Comparison of ENCODE assay signal across 11 mouse cellular contexts in the genomic region with DNA sequence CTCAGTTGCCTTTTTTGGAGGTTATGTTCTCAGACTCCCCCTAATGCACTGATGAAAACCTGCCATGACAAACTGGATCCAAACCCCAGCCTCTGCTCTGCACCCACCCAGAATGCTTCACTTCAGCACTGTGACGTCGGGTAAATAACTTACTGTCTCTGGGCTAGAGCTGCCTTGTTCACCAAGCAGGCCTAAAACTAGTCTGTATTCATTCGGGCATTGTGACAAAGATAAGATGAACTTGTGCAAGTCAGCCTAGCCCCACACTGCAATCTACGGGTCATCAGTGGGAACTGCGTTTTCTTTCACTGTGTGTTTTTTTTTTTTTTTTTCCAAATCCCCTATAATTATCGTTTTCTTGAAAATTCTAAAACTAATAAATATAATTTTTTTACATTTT. TPM values are rescaled to one million over a fixed set of nuclear protein-coding genes. Genes with fewer than 3 reads are reported as not detected.
A peak's percentile ranks its signal among the peaks of the same experiment; 100 is the strongest.
DNase-seq lines count a peak whose midpoint lies in the region; ATAC-seq and TF ChIP-seq lines count a peak whose summit lies in the region.
"Had no signal": no experiment of that assay in that cellular context is flagged by ENCODE, and none has a peak within 500 bp of the region (broad histone marks: within the 10 kb centered on the region; RNA-seq: fewer than 3 reads in every experiment).

No protein-coding gene starts in this region.

- intact Hi-C loops in heart, adult 2 months (cut with DNase I), result no loop called here

- no peak for ATAC-seq in heart, embryonic 11.5 days (replicated peaks; ENCODE audit: insufficient number of reproducible peaks, low FRiP score, low TSS enrichment)
- no peak for ATAC-seq in lung, postnatal 0 days
- peak; percentile 62 for ATAC-seq in megakaryocyte progenitor cell, adult 5-6 weeks (replicated peaks; ENCODE audit: poor library complexity)
- no peak for ATAC-seq in monocyte, adult 5-6 weeks (replicated peaks; ENCODE audit: insufficient number of reproducible peaks, low FRiP score, low TSS enrichment, poor library complexity, severe bottlenecking)

- H3K9me3 ChIP-seq in heart, embryonic 11.5 days (replicated peaks; ENCODE audit: control insufficient read depth, low read length), result no peaks in the 10 kb centered on the region
- H3K9me3 ChIP-seq in lung, postnatal 0 days (ENCODE audit: low read length), result no peaks in the 10 kb centered on the region
- no peaks in the 10 kb centered on the region for H3K9me3 ChIP-seq in E14TG2a.4 (ENCODE audit: low read length)
- H3K9me3 ChIP-seq: megakaryocyte, embryonic 14.5 days had no signal

- H3K36me3 ChIP-seq in heart, adult 2 months (ENCODE audit: control insufficient read depth, insufficient read depth, low read length), result no peaks in the 10 kb centered on the region
- H3K36me3 ChIP-seq in heart, embryonic 11.5 days (ENCODE audit: control insufficient read depth, insufficient read depth, low read length), result no peaks in the 10 kb centered on the region
- H3K36me3 ChIP-seq in lung, postnatal 0 days (ENCODE audit: insufficient read depth, low read length), result no peaks in the 10 kb centered on the region
- H3K36me3 ChIP-seq in E14TG2a.4 (ENCODE audit: insufficient read depth, low read length), result no peaks in the 10 kb centered on the region

- no peak for TF ChIP-seq CTCF in heart, adult 2 months (IDR thresholded peaks at IDR 0.05)
- TF ChIP-seq CTCF in lung, postnatal 0 days (IDR thresholded peaks at IDR 0.05), result no peak
- 0 out of 2 replicates have a peak, but pooled peaks have one; percentile 8 for TF ChIP-seq CTCF in E14TG2a.4 (conservative IDR thresholded peaks at IDR 0.05; ENCODE audit: low read length)

- no peak overlapping the region for H3K4me2 ChIP-seq in heart, embryonic 11.5 days
- H3K4me2 ChIP-seq in lung, postnatal 0 days (replicated peaks; ENCODE audit: low read depth, low read length), result no peak overlapping the region

- WGBS in heart, adult 2 months, result 53% methylated on average over 6 of the region's 6 CpGs
- 65% methylated on average over 6 of the region's 6 CpGs for WGBS in heart, embryonic 11.5 days (ENCODE audit: insufficient replicate concordance)
- 63% methylated on average over 6 of the region's 6 CpGs for WGBS in lung, postnatal 0 days

- no peaks in the 10 kb centered on the region for H3K79me2 ChIP-seq in heart, adult 2 months (replicated peaks; ENCODE audit: control insufficient read depth, insufficient read depth, low read length)

- no peak overlapping the region for H3K9ac ChIP-seq in heart, adult 2 months (ENCODE audit: low read depth, low read length)
- no peak overlapping the region for H3K9ac ChIP-seq in heart, embryonic 11.5 days (ENCODE audit: low read depth, low read length)
- H3K9ac ChIP-seq in lung, postnatal 0 days (replicated peaks; ENCODE audit: low read depth), result no peak overlapping the region

- TF ChIP-seq POLR2A in heart, adult 2 months (IDR thresholded peaks at IDR 0.05; ENCODE audit: insufficient read depth, low read depth, low read length), result no peak

- H3K4me3 ChIP-seq in heart, adult 2 months, result no peak overlapping the region
- no peak overlapping the region for H3K4me3 ChIP-seq in heart, embryonic 11.5 days (ENCODE audit: low read depth, low read length)
- H3K4me3 ChIP-seq in lung, postnatal 0 days (ENCODE audit: low read depth, low read length), result no peak overlapping the region
- H3K4me3 ChIP-seq in E14TG2a.4 (replicated peaks; ENCODE audit: low read length), result no peak overlapping the region
- H3K4me3 ChIP-seq: megakaryocyte, embryonic 14.5 days; myocyte had no signal

- DNase-seq in heart, adult 2 months, result no peak
- peak; percentile 23 for DNase-seq in lung, postnatal 0 days (ENCODE audit: low spot score)
- DNase-seq in lung, postnatal 25 days (ENCODE audit: low spot score), result no peak
- DNase-seq: right cerebral cortex, postnatal 4 days had no signal

- H3K27me3 ChIP-seq in heart, adult 2 months (ENCODE audit: control insufficient read depth, insufficient read depth, low read length), result no peaks in the 10 kb centered on the region
- H3K27me3 ChIP-seq in heart, embryonic 11.5 days (ENCODE audit: control insufficient read depth, insufficient read depth, low read length), result peaks cover 8% of the 10 kb centered on the region; the same call in 1 of the 2 replicates
- H3K27me3 ChIP-seq in lung, postnatal 0 days (replicated peaks; ENCODE audit: insufficient read depth, low read length), result no peaks in the 10 kb centered on the region
- H3K27me3 ChIP-seq in E14TG2a.4 (ENCODE audit: insufficient read depth, low read length), result no peaks in the 10 kb centered on the region
- H3K27me3 ChIP-seq: megakaryocyte, embryonic 14.5 days had no signal

- peak overlapping the region; percentile 61 for H3K27ac ChIP-seq in heart, adult 2 months
- no peak overlapping the region for H3K27ac ChIP-seq in heart, embryonic 11.5 days (ENCODE audit: low read depth, low read length)
- no peak overlapping the region for H3K27ac ChIP-seq in lung, postnatal 0 days (ENCODE audit: low read length)

- peaks cover 4% of the 10 kb centered on the region for H3K4me1 ChIP-seq in heart, adult 2 months (ENCODE audit: control insufficient read depth, insufficient read depth, low read length)
- 0 out of 2 replicates have a peak, but pooled peaks cover 2% of the 10 kb centered on the region for H3K4me1 ChIP-seq in heart, embryonic 11.5 days (ENCODE audit: control insufficient read depth, insufficient read depth, low read length)
- H3K4me1 ChIP-seq in lung, postnatal 0 days (ENCODE audit: insufficient read depth, low read depth, low read length), result peaks cover 3% of the 10 kb centered on the region; the same call in 1 of the 2 replicates
- H3K4me1 ChIP-seq in E14TG2a.4 (replicated peaks; ENCODE audit: low read depth, low read length), result peaks cover 43% of the 10 kb centered on the region

- no peak for TF ChIP-seq EP300 in heart, adult 2 months (IDR thresholded peaks at IDR 0.05; ENCODE audit: insufficient read depth, low read depth, low read length)
- no peak for TF ChIP-seq EP300 in lung, postnatal 0 days (IDR thresholded peaks at IDR 0.05)

RNA-seq across cellular contexts. Expression of a gene that starts 5.8 kb away (rescaled TPM):
- 10 to 100 TPM; 24.4 to 28.7 TPM for total RNA-seq in heart, adult 2 months (2021)
- 14.7 and 21.3 TPM in 2 replicates for polyA plus RNA-seq in heart, adult 2 months (2012; rRNA removed)
- 28.2 and 31.5 TPM in 2 replicates for polyA plus RNA-seq in heart, embryonic 11.5 days (2014; fragmentation: Nextera tagmentation; extraction: Ambion mirVana)
- 17.8 and 19.5 TPM in 2 replicates for polyA plus RNA-seq in lung, postnatal 0 days (2015; fragmentation: Nextera tagmentation; extraction: Ambion mirVana)
- 26.8 and 28.9 TPM in 2 replicates for total RNA-seq in megakaryocyte progenitor cell, adult 5-6 weeks (2015)
- total RNA-seq in megakaryocyte progenitor cell, adult 5-6 weeks (2017), result 21.1 and 27.3 TPM in 2 replicates
- 2.9 to 11.4 TPM (median 5.8 TPM) in 3 replicates for total RNA-seq in monocyte, adult 5-6 weeks (2017)

RNA-seq across cellular contexts. Expression of a gene that starts 6.2 kb away (rescaled TPM):
- total RNA-seq in heart, adult 2 months (2021), result 10 to 100 TPM; 10.5 to 11.0 TPM
- polyA plus RNA-seq in heart, adult 2 months (2012; rRNA removed), result 5.5 and 8.1 TPM in 2 replicates
- polyA plus RNA-seq in heart, embryonic 11.5 days (2014; fragmentation: Nextera tagmentation; extraction: Ambion mirVana), result 0.39 and 0.73 TPM in 2 replicates
- polyA plus RNA-seq in lung, postnatal 0 days (2015; fragmentation: Nextera tagmentation; extraction: Ambion mirVana), result 8.4 and 12.4 TPM in 2 replicates
- 0.07 and 0.17 TPM in 2 replicates for total RNA-seq in megakaryocyte progenitor cell, adult 5-6 weeks (2015)
- 0.12 and 0.61 TPM in 2 replicates for total RNA-seq in megakaryocyte progenitor cell, adult 5-6 weeks (2017)
- total RNA-seq in monocyte, adult 5-6 weeks (2017), result 6.7 to 11.8 TPM (median 8.7 TPM) in 3 replicates
- total RNA-seq: hematopoietic stem cell, adult 5-6 weeks had no signal

RNA-seq across cellular contexts. Expression of a gene that starts 35.9 kb away (rescaled TPM):
- total RNA-seq in heart, adult 2 months (2021), result 1 to 10 TPM; 4.4 to 4.6 TPM
- 5.4 and 6.3 TPM in 2 replicates for polyA plus RNA-seq in heart, adult 2 months (2012; rRNA removed)
- 6.1 and 8.3 TPM in 2 replicates for polyA plus RNA-seq in heart, embryonic 11.5 days (2014; fragmentation: Nextera tagmentation; extraction: Ambion mirVana)
- 13.7 and 16.1 TPM in 2 replicates for polyA plus RNA-seq in lung, postnatal 0 days (2015; fragmentation: Nextera tagmentation; extraction: Ambion mirVana)
- total RNA-seq in megakaryocyte progenitor cell, adult 5-6 weeks (2015), result 4.5 and 7.9 TPM in 2 replicates
- total RNA-seq in megakaryocyte progenitor cell, adult 5-6 weeks (2017), result 4.8 and 6.5 TPM in 2 replicates
- 5.0 to 10.4 TPM (median 6.2 TPM) in 3 replicates for total RNA-seq in monocyte, adult 5-6 weeks (2017)

RNA-seq across cellular contexts. Expression of a gene that starts 58.5 kb away (rescaled TPM):
- total RNA-seq in heart, adult 2 months (2021), result under 1 TPM; 0.70 to 0.84 TPM
- polyA plus RNA-seq in heart, adult 2 months (2012; rRNA removed), result 0.27 and 0.44 TPM in 2 replicates
- polyA plus RNA-seq in heart, embryonic 11.5 days (2014; fragmentation: Nextera tagmentation; extraction: Ambion mirVana), result 8.1 and 8.9 TPM in 2 replicates
- 1.7 and 2.0 TPM in 2 replicates for polyA plus RNA-seq in lung, postnatal 0 days (2015; fragmentation: Nextera tagmentation; extraction: Ambion mirVana)
- total RNA-seq in megakaryocyte progenitor cell, adult 5-6 weeks (2015), result 37.0 and 42.8 TPM in 2 replicates
- 28.2 and 42.1 TPM in 2 replicates for total RNA-seq in megakaryocyte progenitor cell, adult 5-6 weeks (2017)
- 3.5 to 5.8 TPM (median 4.6 TPM) in 3 replicates for total RNA-seq in monocyte, adult 5-6 weeks (2017)
